Mouse (Mus musculus): ENCODE results near the gene Rbm43. TPM values are rescaled to one million over a fixed set of nuclear protein-coding genes. Genes with fewer than 3 reads are reported as not detected.

The Rbm43 gene
- total RNA-seq (2023) = 10 to 100 TPM; 27.1 to 32.9 TPM

GRCm38 (mm10) chr2:51934574-51935334, at the start of gene Rbm43:
TSS of gene Rbm43 (minus strand) at chr2:51935163.

GRCm38 (mm10) chr2:51973410-51973968, 38.5 kb upstream of the Rbm43 start, which contains the start of gene Nmi:
TSS of gene Nmi (minus strand) at chr2:51973494.

Other genes starting within 250 kb of the Rbm43 start
- 10 to 100 TPM; 12.7 to 14.2 TPM for gene Nmi, start 38.3 kb upstream of the Rbm43 start, total RNA-seq (2023)
- gene Tnfaip6, start 102.8 kb upstream of the Rbm43 start, total RNA-seq (2023) = 1 to 10 TPM; 1.5 to 1.8 TPM
- 10 to 100 TPM; 27.8 to 31.5 TPM for gene Rif1, start 137.7 kb upstream of the Rbm43 start, total RNA-seq (2023)

Data from neutrophil, adult 59 days (primary cell).